Mouse (Mus musculus): ENCODE measurements around the gene Wdr6.
A peak's percentile ranks its signal among the peaks of the same experiment; 100 is the strongest.
"Not testable (repeated sequence)": the region's sequence is repeated elsewhere in the genome, so short reads cannot be mapped to it uniquely, and the experiment has no call there.

Wdr6 gene

DNA sequence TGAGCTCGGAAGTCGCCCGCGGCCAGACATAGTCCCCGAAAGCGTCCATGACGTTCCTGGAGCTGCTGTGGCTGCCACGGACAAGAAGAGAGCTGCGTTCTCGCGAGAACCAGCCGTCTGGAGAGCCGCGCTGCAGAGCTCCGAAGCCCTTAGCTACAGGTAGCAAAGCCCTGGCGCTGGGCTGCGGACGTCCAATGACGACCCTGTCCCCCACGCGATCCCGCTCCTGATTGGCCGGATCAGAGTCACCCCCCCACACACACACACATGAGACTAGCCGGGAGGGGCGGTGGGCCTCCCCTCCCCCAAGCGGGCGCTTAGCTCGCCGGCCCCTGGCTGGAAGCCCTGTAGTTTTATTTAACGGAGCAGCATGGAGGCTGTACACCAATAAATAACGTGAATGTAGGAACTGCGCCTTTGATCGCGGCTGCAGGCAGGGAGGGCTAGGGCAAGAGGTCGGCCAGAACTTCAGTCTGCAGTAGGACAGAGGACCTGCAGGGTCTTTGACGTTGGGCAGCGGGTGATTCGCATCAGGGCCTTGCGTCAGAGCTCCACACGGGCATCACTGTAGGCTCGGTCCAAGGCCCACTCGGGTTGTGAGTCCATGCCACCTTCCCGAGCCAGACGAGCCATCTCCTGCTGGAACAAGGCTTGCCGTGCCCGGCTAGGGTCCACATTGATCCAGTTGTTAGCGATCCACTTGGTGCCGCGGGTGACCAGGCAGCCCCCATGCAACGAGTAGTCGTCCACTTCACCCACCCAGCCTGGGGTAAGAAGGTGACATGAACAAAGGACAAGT is at the start of gene Wdr6:
Gene Wdr6, minus strand, starts transcription at position 195 of the 799 bp plus-strand sequence.
- DNase-seq = peak; percentile 95 to 96

- DNase-seq = no peak
Measured at GRCm38 (mm10) chr9:108628141-108628540, 49.6 kb upstream of the Wdr6 start.

DNA sequence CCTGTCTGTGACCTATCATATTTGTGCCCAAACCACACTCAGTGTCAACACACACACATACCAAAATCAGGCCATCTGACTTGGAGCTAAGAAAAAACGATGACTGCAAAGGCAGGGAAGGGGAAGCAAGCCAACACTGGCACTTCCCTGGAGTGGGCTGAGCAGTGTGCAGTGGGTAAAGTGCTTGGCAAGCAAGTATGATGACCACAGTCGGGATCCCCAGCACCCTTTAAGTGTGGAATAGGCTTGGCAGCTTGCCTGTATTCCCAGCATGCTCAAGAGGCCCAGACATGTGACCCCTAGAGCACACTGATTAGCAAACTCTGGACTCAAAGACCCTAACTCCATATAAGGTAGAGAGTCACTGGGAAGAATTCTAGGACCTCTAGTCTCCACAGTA is 48.0 kb upstream of the Wdr6 start:
- peak; percentile 60 to 76 for DNase-seq

DNA sequence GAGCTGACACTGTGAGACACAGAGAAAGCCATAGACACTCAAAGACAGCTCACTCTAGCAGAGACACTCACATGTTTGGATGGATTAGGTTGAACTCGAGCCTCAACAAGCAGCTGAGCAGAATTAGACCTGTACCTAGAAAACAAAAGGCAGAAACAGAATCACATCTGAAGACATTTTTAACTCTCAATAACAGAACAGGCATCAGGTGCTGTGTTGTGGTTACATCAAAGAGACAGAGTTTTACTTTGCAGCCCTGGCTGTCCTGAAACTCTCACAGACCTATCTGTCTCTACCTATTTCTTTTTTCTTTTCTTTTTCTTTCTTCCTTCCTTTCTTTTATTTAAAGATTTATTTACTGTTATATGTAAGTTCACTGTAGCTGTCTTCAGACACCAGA is 38.8 kb upstream of the Wdr6 start:
- DNase-seq = no peak

GRCm38 (mm10) chr9:108611488-108611887 is 32.9 kb upstream of the Wdr6 start:
- no peak for DNase-seq

- no peak for DNase-seq
Measured at GRCm38 (mm10) chr9:108608889-108609288, 30.4 kb upstream of the Wdr6 start.

GRCm38 (mm10) chr9:108607929-108608328 is 29.4 kb upstream of the Wdr6 start:
- DNase-seq = not testable (repeated sequence)

DNA sequence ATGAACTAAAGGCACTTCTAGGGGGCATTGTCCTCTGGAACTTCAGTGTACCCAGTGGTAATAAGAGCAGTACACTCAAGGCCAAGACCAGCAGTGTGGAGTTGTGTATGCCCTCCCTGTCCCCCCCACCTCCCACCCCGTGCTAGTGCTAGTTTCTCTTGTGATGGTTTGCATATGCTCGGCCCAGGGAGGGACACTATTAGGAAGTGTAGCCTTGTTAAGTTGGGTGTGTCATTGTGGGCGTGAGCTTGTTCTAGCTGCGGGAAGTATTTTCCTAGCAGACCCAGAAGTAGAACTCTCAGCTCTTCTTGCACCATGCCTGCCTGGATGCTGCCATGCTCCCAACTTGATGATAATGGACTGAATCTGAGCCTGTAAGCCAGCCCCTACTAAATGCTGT is 23.4 kb upstream of the Wdr6 start:
- no peak for DNase-seq

DNA sequence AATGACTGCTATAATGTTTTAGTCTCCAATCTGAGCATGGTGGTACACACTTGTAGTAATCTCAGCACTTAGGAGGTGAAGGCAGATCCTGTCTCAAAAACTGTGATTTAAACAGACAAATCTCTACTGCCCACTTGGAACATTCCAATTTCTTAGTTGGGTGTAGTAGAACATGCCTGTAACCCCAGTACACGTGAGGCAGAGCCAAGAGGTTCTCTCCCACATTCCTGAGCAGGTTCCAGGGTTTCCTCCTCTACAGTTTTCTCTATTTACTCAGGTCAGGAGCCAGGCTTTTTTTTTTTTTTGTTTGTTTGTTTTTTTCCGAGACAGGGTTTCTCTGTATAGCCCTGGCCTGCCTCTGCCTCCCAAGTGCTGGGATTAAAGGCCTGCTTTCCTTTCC is 21.5 kb upstream of the Wdr6 start:
- peak; percentile 70 to 79 for DNase-seq

GRCm38 (mm10) chr9:108599021-108599566 is 20.6 kb upstream of the Wdr6 start:
- no peak for DNase-seq

DNA sequence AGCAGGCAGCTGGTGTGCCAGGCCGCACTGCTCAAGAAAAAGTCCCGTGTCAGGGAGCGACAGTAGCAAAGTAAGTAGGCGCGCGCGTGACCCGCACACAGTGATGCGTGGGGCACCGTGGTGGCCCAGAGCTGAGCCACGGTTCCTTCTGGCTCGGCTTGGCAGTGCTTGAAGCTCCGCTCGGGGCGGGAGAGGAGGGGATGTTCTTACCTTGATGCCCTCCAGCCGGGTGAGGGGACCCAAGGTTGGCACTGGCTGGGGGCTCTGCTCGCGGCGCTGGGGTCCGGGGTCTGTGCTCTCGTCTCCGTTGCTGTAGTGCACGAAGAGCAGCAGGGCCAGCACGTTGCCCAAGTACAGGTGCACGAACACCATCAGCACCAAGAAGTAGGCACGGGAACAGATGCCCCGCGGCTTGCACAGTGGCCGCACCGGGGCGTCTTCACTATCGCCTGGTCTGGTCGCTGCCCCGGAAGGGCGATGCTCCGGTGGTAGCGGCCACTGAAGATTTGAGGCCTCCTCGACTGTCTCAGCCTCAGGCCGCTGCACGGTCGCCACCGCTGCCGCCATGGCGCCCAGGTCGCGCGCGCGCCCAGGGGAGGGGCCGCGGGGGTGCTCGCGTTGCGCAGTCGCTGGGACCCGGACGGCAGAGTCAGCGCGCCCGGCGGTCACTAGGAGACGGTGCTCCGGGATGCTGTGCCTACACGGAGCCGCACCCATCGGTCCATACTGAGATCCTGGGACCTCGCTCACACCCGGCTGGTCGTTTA is 18.6 kb upstream of the Wdr6 start, which contains the start of gene P4htm:
Gene P4htm, minus strand, starts transcription at position 670 of the 767 bp plus-strand sequence.
- peak; percentile 69 to 76 for DNase-seq

DNA sequence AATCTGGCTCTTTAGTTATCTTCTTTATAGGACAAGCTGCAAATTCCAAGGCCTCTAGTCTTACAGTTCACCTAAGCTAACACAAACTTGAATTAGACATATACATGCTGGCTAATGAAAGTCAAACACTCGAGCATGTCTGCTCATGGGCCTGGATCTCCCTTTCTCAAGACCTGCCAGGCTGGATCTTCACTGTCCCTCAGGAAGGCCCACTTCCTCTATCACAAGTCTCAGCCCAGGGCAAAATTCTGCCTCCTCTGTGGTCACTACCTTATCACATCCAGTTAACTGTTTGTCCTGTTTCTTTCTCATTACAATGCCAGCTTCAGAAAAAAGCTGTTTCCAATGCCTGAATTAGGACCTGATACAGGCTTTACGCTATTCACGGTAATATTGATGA is 15.8 kb upstream of the Wdr6 start:
- no peak for DNase-seq

- DNase-seq = no peak
Measured at GRCm38 (mm10) chr9:108591462-108591861, 12.9 kb upstream of the Wdr6 start.

DNA sequence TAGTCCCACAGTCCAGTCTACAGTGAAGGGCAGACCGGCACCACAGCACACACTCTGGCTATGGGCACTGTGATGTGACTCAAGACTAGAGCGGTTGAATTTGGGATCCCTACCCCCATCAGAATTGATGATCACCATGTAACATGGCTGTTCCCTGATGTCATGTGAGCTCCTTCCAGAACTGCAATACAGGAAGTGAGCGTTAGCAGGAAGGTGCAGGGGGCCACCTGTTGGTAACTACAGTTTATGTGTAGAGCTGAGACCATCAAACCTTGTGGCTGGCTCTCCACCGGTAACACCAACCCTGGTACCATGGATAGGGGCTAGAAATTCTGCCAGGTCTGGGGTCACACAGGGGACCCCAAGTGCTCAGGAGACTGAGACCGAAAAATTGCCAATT is 10.7 kb upstream of the Wdr6 start:
- DNase-seq = no peak

- peak; percentile 69 to 78 for DNase-seq
Measured at GRCm38 (mm10) chr9:108587571-108588180, 9.1 kb upstream of the Wdr6 start.

DNA sequence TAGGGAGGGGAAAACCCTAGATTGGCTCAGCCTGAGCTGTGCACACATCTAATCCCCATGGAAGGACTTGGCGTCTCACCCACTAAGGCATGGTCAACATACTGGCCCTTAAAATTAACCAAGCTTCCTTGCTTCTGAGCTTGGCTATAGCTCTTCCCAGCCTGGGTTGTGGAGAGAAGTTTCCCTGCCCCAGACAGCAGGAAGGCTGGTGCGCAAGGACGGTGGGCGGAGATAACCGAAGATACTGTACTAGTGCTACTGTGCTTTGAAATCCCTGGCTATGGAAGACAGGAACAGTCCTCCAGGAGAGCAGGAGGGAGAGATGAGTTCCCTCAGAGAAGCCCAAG is 778 bp upstream of the Wdr6 start:
- no peak for DNase-seq

- peak; percentile 63 to 73 for DNase-seq
Measured at GRCm38 (mm10) chr9:108577934-108578544, 500 bp downstream of the Wdr6 start.

DNA sequence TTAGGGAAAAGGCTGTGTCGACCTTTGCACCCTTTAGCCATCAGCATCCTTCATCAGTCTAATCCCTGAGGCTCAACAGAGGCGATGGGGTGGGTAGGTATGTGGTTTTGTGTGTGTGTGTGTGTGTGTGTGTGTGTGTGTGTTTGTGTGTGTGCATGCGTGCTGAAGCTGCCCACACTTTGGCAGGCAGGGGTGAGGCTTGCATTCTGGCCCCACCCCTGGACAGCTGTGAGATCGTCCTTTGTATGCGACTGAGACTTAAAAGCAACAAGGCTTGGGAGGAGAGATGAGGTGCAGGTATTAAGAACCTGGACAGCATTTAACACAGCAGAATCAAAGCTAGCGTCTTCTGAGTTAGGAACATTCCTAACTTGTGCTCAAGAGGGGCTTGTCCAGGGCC is 1.5 kb downstream of the Wdr6 start:
- DNase-seq = no peak

- DNase-seq = no peak
Measured at GRCm38 (mm10) chr9:108575321-108576297, 2.9 kb downstream of the Wdr6 start.

GRCm38 (mm10) chr9:108574921-108575320 is 3.6 kb downstream of the Wdr6 start:
- DNase-seq = no peak

All from lung, adult 18-20 months (tissue).